Mouse (Mus musculus) heart, embryonic 11.5 days (tissue): ENCODE measurements at regions not wholly inside any gene's neighbourhood (a gene's known extent, or its start where the extent isn't known, plus 50 kb on each side); places are given as distances from the start of the nearest gene placed in this dataset.

Experiments used
- microRNA counts: library from miRNA; unstranded; fragments of <30 nt; microRNA quantifications from one replicate; lab custom pipeline; 2015
- microRNA-seq: library from miRNA; unstranded; fragments of <30 nt; microRNA quantifications from one replicate; pipeline ENCODE4, GENCODE M21; 2016; ENCODE audit warnings: borderline number of aligned reads

MicroRNA genes in the stretch of these regions (microRNA counts, 519-probe panel; counts per million panel counts)
- microRNA mmu-miR-205 (lab: Ali Mortazavi, UCI): 5,047 counts per million, percentile 52 among the panel's probes with 10 or more counts

Small RNAs in the stretch of these regions (microRNA-seq; reads per million reads assigned to microRNA genes)
- gene Mir205: 416 reads per million, percentile 78 among the genes with 10 or more reads in this experiment
